Mouse (Mus musculus): Measurements from ENCODE around the gene Ech1.

Gene Ech1

DNA sequence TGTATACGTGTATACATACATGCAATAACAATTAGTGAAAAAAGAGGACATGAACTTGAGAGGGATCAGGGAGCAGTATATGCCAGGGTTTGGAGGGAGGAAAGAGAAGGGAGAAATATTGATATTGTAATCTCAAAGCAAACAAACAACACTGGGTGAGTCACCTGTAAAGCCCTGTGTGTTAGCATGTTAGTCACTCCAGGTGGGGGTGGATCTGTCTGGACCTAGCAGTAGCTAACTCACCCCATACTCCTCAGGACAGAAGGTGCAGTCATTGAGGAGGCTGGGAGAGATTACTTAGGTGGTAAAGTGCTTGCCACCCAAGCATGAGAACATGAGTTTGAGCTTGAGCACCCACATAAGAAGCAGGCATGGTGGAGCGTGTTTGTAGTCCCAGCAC is 34.9 kb downstream of the Ech1 start:
- in situ Hi-C loops (cut with MseI, MboI) = no loop called here

DNA sequence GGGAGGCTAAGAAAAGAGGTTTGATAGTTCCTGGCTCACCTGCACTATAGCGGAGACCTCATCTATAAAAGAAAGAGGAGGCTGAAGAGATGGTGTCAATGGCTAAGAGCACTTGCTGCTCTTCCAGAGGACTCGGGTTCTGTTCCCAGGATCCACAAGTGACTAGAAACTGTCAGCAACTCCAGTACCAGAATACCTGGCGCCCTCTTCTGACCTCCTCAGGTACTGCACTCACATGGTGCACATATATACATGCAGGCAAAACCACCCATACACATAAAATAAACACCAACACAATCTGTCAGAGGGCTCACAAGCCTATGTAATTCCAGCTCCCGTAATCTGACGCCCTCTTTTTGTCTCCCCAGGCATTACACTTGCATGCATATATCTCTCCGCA is 35.9 kb downstream of the Ech1 start:
- in situ Hi-C loops (cut with MseI, MboI) = no loop called here

GRCm38 (mm10) chr7:28862817-28863499 is 37.9 kb downstream of the Ech1 start:
- in situ Hi-C loops (cut with MseI, MboI) = no loop called here

DNA sequence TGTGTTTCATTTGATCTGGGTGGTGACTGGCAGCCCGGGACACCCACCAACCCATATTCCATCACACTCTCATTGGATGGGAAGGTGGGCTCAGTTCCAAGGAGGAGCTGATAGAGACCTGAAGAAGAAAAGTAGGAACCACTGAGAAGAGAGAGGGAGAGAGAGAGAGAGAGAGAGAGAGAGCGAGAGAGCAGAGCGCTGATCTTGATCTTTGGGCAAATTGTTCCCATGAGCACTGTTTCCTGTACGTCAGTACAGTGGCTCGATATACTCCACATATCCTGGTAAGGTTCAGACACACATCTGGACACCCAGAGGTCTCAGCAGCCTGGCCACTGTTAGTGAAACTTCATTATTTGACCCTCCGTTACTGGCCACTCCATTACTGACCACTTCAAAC is 38.5 kb downstream of the Ech1 start, which contains the start of gene Lgals7:
Lgals7 (plus strand) TSS at position 314 of the 400 bp plus-strand sequence.
- in situ Hi-C loops (cut with MseI, MboI) = no loop called here

GRCm38 (mm10) chr7:28864288-28864750 is 39.3 kb downstream of the Ech1 start:
- in situ Hi-C loops (cut with MseI, MboI) = no loop called here

- in situ Hi-C loops (cut with MseI, MboI) = loop anchor here (5.0 kb wide), 2 partner anchors 73 to 78 kb away; partner anchors contain the start of gene Rinl (in 1 of the 2)
These were observed 40.7 kb downstream of the Ech1 start for GRCm38 (mm10) chr7:28865481-28866300.

DNA sequence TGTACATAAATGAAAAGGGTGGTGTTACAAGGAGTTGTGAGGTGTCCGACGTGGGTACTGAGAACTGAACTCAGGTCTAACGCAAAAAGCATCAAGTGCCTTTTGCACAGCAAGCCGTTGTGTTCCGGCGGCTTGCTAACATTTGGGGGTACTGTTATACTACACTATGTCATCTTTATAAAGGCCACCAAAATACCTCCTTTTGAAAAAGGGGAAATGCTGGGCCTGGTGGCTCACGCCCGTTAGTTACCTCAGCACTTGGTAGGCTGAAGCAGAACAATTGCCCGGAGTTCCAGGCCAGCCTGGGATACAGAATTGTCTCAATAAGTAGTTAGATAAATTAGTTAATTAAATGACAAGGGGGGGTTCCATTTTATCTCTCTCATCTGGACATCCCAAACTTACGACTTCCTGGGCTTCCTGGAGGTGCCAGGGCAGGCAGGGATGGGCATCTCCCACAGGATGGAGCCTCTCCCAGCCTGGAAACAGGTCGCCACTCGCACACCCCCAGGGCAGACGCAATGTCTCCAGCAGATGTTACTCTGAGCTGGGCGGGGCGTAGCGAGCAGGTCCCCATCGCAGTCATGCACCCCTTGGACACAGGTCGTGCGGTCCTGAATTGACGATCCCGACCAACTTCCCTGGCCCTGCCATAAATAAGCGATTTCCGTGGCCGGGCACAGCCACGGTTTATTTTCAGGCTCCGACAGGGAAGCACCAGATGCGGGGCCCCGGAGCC is 41.9 kb downstream of the Ech1 start:
- in situ Hi-C loops (cut with MseI, MboI) = loop anchor here (5.0 kb wide), 2 partner anchors 75 to 80 kb away; partner anchors contain the start of gene Rinl (in 1 of the 2)

GRCm38 (mm10) chr7:28867508-28868340 is 42.7 kb downstream of the Ech1 start:
- in situ Hi-C loops (cut with MseI, MboI) = loop anchor here (5.0 kb wide), 2 partner anchors 75 to 80 kb away; partner anchors contain the start of gene Rinl (in 1 of the 2)

GRCm38 (mm10) chr7:28870901-28871664 is 46.1 kb downstream of the Ech1 start:
- in situ Hi-C loops (cut with MseI, MboI) = no loop called here

DNA sequence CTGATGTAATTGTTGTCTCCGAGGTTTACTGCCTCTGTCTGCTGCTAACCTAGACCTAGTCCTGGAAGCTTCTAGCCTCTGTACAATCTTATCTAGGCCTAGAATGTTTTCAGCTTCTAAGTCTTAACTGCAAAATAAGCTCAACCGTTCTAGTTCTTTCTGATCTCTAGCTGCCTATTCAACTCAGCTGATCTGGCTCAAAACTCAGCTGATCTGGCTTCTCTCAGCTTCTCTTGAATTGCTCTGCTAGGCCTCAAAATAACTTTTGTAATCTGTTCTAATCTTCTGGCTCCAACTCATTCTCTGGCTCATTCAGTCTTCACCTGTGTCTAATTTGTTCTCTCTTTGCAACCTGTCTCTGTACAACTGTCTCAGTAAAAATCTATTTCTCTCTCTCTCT is 49.5 kb downstream of the Ech1 start:
- in situ Hi-C loops (cut with MseI, MboI) = no loop called here

- in situ Hi-C loops (cut with MseI, MboI) = no loop called here
These were observed 51.1 kb downstream of the Ech1 start for GRCm38 (mm10) chr7:28876099-28876498.

DNA sequence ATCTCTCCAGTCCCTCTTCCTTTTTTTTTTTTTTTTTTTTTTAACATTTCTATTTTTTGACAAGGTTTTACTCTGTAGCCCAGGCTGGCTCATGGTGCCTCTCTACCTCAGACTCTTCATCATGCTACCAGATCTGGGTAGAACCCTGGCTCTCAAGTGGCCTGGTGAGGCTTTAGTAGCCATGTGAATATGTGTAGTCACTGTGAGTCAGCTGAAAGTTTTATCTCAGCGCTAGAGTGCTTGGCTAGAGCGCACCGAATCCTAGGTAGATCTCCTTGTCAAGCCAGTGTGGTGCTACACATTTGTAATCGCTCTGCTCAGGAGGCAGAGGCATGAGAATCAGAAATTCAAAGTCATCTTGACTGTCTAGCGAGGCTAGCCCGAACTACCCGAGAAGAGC is 52.1 kb downstream of the Ech1 start:
- in situ Hi-C loops (cut with MseI, MboI) = no loop called here

DNA sequence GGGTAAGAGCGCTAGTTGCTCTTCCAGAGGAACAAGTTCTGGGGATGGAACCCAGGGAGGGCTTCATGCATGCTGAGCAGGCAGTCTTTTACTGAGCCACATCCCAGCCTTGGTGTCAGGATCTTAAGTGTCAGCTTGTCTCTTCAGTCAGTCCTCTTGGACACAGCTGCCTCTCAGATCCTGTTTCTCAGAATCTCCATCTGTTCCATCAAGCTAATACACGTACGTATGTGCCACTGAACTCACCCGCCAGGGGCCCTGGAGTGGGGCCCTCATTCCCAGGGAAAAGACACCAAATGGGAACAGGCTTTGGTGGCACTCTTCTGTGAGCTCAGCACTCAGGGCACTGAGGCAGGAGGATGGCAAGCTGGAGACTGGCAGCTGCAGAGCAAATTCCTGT is 52.8 kb downstream of the Ech1 start:
- in situ Hi-C loops (cut with MseI, MboI) = no loop called here

- in situ Hi-C loops (cut with MseI, MboI) = no loop called here
These were observed 54.6 kb downstream of the Ech1 start for GRCm38 (mm10) chr7:28879606-28880005.

DNA sequence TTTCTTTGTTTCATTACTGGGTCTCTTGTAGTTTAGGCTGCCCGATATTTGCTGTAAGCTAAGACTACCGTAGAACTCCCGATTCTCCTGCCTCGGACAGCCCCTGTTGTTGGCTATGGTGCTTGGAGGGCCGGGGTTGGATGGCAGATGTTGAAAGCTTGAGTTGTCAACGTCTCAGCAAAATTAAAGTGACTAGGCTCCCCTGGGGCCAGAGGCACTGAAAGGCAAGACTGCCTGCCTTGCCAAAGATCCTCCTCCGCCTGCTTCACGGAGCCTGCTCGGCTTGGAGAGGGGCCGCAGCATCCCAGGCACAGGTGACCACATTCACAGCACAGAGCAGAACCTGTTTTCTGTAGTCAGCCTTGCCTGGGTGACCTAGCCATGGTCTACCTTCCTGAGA is 55.5 kb downstream of the Ech1 start:
- in situ Hi-C loops (cut with MseI, MboI) = no loop called here

DNA sequence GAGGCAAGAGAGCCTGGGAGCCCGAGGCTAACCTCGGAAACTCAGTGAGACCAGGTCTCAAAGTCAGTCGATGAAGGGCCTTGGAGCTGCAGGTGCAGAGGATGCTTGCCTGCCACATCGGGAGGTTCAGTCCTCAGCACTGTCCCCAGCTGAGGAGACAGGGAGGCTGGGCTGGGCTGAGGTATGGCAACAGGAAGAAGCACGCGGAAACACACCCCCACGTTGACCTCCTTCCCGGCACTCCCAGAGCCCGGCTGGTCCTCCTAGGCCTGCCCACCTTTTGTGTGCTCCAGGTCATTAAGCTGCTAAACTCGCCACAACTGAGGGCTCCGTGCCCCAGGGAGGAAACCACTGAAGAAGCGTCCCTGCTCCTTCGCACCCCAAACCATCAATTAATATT is 56.2 kb downstream of the Ech1 start, which contains the start of gene Capn12:
Capn12 (plus strand) TSS at position 224 of the 400 bp plus-strand sequence.
- in situ Hi-C loops (cut with MseI, MboI) = no loop called here

Data from mouse trophoblast stem cell (cell line).